Mouse (Mus musculus) lung, embryonic 15.5 days (tissue): ENCODE measurements at regions not wholly inside any gene's neighbourhood (a gene's known extent, or its start where the extent isn't known, plus 50 kb on each side); places are given as distances from the start of the nearest gene placed in this dataset.
A peak's percentile ranks its signal among the peaks of the same experiment; 100 is the strongest.

ENCODE experiments used
- ATAC-seq: fragments of 200-750 bp; cut with Nextera tagmentation; 2 replicates; pipeline ENCODE4 v1.8.0; 2017; ENCODE audit warnings: moderate number of reproducible peaks, borderline replicate concordance; ENCODE audit not compliant: low FRiP score, low TSS enrichment; ENCODE audit errors: extremely low read depth
- H3K27ac ChIP-seq: fragments of 300-500 bp; sonication (generic); 2 replicates; pipeline ENCODE4 v1.5.1; 2015; ENCODE audit warnings: moderate library complexity, mild to moderate bottlenecking, inconsistent platforms
- H3K27me3 ChIP-seq: fragments of 300-500 bp; sonication (generic); 2 replicates; pipeline ENCODE4 v1.6.1; 2015; ENCODE audit warnings: inconsistent platforms
- H3K36me3 ChIP-seq: fragments of 300-500 bp; sonication (generic); 2 replicates; pipeline ENCODE4 v1.6.1; 2015; ENCODE audit warnings: inconsistent platforms
- H3K4me1 ChIP-seq: fragments of 300-500 bp; sonication (generic); 2 replicates; pipeline ENCODE4 v1.6.1; 2015; ENCODE audit warnings: inconsistent platforms
- H3K4me2 ChIP-seq: fragments of 300-500 bp; sonication (generic); 2 replicates; pipeline ENCODE4 v1.6.1; 2015; ENCODE audit warnings: inconsistent platforms, mild to moderate bottlenecking, moderate library complexity
- H3K4me3 ChIP-seq: fragments of 300-500 bp; sonication (generic); 2 replicates; pipeline ENCODE4 v1.5.1; 2015; ENCODE audit warnings: mild to moderate bottlenecking, inconsistent platforms
- H3K9ac ChIP-seq: fragments of 300-500 bp; sonication (generic); 2 replicates; pipeline ENCODE4 v1.6.1; 2015; ENCODE audit warnings: inconsistent platforms
- H3K9me3 ChIP-seq: fragments of 300-500 bp; sonication (generic); 2 replicates; pipeline ENCODE4 v1.6.1; 2016; ENCODE audit warnings: inconsistent platforms
- WGBS: fragments of 180-500 bp; shearing (Covaris S2); methylation state at CpG from one replicate; pipeline ENCODE4 v1.1.7; 2015; 5-methylcytosine and 5-hydroxymethylcytosine counted together

- Histone ChIP-seq H3K27ac (no peak overlapping the region), H3K4me2 (no peak overlapping the region), H3K9ac (no peak overlapping the region), H3K27me3 (no peaks in the 10 kb centered on the region), H3K9me3 (no peaks in the 10 kb centered on the region), H3K4me1 (no peaks in the 10 kb centered on the region), H3K36me3 (no peaks in the 10 kb centered on the region), H3K4me3 (no peak overlapping the region)
- WGBS = 18% methylated on average over 1 of the region's 1 CpGs
- ATAC-seq = no peak
Observed at GRCm38 (mm10) chr2:123528915-123529314, 560.9 kb upstream of the Sema6d start.

DNA sequence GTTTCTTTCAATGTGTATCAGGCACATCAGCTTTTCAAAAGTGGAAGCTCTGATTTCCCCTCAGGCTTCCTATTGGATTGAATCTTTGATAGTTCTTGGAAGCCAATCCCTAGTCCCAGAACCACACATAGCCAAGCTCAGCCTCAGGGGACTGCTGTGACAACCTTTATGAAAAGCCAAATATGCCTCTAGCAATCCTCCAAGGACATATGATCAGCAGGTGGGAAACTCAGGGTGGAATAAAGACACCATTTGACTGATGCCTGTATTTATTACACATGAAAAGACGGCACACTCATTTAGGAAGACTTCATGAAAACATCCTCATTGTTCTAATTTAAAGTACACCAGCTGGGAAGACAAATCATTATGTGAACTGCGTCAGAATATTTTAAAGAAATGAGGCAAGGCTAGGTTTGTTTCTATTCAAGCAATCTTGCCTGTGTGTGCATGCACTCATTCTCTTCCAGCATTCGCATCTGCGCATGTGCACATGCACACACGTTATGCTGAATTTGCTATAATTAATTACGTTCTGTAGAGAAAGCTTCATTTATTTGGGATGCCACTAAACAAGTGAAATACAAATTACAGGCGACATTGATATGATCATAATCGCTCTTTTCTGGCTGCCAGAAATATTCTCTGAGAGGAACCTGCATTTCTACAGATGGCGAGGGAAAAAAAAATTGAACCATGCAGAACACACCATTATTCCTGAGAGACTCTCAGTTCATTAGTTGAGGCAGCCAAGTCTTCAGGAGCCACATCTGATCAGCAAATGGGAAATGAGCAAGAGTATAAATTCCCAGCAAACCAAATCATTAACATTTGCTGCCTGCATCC, 556.6 kb upstream of the Sema6d start:
- no peak overlapping the region for H3K9ac ChIP-seq
- H3K27ac ChIP-seq = no peak overlapping the region
- ATAC-seq = no peak
- H3K36me3 ChIP-seq = no peaks in the 10 kb centered on the region
- H3K4me2 ChIP-seq = no peak overlapping the region
- H3K27me3 ChIP-seq = no peaks in the 10 kb centered on the region
- WGBS = 75% methylated on average over 9 of the region's 9 CpGs
- no peak overlapping the region for H3K4me3 ChIP-seq
- no peaks in the 10 kb centered on the region for H3K4me1 ChIP-seq
- no peaks in the 10 kb centered on the region for H3K9me3 ChIP-seq

GRCm38 (mm10) chr2:123551249-123551850, 538.4 kb upstream of the Sema6d start:
- no peak overlapping the region for H3K9ac ChIP-seq

GRCm38 (mm10) chr2:123558123-123558650, 531.6 kb upstream of the Sema6d start:
- no peak overlapping the region for H3K4me2 ChIP-seq
- H3K4me3 ChIP-seq = no peak overlapping the region
- no peaks in the 10 kb centered on the region for H3K4me1 ChIP-seq
- no peaks in the 10 kb centered on the region for H3K36me3 ChIP-seq
- no peaks in the 10 kb centered on the region for H3K9me3 ChIP-seq
- no peak overlapping the region for H3K9ac ChIP-seq
- ATAC-seq = no peak
- no peak overlapping the region for H3K27ac ChIP-seq
- no peaks in the 10 kb centered on the region for H3K27me3 ChIP-seq

More at GRCm38 (mm10) chr2:123551249-123551850, 538.4 kb upstream of the Sema6d start:
- Histone ChIP-seq H3K9me3 (no peaks in the 10 kb centered on the region), H3K27ac (no peak overlapping the region), H3K4me2 (no peak overlapping the region), H3K36me3 (no peaks in the 10 kb centered on the region), H3K27me3 (no peaks in the 10 kb centered on the region), H3K4me1 (no peaks in the 10 kb centered on the region), H3K4me3 (no peak overlapping the region)
- peak; percentile 39; the same call in 1 of the 2 replicates for ATAC-seq
- WGBS = 39% methylated on average over 1 of the region's 1 CpGs
